Mouse (Mus musculus): ENCODE results near the gene Crcp.

Crcp gene

DNA sequence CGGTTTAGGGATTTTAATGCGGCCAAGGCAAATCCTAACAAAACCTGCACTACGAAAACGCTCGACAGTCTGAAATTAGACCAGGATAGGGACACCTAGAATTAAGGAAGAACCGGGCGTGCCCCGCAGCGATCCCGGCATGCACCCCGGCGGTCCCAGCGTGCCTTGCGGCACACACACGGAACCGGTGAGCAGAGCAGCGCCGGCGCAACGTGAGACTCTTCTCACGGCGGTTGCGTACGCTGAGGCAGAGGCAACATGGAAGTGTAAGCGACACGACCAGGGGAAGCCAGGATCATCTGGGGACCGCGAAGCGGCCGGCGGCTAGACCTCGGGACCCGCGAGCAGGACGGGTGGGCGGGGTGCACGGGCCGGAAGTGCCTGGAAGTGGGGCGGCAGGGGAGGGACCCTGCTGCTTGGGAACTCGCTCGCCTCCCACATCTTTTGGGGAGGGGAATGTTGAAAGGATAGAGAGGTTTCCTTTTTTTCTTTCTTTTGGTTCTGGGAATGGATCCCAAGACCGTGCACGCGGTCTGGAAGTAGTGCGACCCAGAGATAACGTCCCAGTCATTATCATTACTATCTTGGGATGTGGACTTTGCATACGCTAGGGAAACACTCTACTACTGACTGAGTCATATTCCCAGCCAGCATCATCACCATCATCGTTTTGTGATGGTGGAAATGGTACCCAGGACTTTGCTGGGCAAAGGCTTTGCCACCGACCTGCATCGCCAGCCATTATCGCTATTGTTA is at the start of gene Crcp, which contains the start of gene Asl:
Gene Crcp, plus strand, starts transcription at position 149 of the 756 bp plus-strand sequence.
Gene Asl, minus strand, starts transcription at position 106 of the 756 bp plus-strand sequence.
- DNase-seq: peak; percentile 84

DNA sequence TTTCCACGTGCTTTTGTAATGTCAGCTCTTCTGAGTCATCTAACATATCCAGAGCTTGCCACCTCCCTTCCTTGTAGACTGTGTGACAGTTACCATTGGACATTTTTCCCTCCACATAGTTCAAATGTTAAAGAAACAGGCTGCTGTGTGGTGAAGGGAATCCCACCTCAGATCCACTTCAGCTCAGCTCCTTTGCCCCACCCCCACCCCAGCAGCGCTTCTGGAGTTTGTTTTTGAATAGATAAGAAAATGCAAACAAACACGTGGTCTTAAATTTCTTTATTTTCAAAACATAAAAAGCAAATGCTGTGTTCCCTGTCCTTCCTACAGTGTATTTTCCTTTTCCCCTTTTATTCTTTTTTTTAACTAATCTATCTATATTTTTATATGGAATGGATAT is 48.9 kb upstream of the Crcp start:
- DNase-seq: no peak

DNA sequence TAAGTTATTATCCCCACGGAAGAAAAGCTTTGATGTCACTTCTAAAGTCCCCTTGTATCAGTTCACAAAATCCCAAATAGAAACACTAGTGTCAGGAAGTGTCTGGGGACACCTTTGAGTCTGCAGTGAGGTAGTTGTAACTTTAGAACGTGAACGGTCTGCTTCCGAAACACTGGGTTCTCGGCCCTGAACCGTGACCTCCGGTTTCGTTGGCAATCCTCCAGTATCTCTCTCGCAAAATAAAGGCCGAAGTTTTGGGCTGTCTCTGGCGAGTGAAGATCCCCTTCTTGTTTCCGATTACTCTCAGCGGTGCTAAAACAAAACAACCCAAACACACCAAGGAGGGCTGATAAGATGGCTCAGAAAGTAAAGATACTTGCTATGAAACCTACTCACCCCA is 39.7 kb upstream of the Crcp start:
- DNase-seq: no peak

DNA sequence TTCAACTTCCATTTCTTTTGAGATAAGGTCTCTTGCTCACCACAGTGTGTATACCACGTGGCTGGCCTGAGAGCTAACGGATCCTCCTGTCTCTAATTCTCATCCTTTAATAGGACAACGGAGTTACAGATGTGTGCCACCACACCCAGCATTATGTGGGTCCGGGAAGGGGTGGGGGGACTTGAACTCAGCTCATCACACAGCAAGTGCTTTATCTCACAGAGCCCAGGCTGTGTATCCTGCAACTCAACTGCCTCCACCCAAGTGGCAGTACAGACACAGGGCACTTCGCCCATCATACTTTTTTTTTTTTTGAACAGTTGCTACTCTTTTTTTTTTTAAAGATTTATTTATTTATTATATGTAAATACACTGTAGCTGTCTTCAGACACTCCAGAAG is 37.2 kb upstream of the Crcp start:
- no peak for DNase-seq

DNA sequence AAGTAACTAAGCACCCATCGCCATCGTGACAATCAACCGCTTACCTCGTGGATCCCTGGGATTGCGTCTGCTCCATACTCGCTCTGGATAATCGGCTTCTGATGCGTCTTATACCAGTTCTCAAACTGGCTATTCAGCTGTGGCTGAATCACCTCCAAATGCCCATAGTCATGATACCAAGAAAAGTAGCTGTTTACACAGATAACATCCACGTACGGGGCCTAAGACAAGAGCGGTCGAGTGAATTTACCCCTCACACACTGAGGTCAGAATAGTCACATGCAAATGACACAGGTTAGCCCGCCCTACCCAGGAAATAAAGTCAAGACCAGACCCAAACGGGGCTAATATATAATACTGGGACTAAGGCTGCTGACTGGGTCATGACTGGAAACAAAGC is 35.7 kb upstream of the Crcp start:
- no peak for DNase-seq

DNA sequence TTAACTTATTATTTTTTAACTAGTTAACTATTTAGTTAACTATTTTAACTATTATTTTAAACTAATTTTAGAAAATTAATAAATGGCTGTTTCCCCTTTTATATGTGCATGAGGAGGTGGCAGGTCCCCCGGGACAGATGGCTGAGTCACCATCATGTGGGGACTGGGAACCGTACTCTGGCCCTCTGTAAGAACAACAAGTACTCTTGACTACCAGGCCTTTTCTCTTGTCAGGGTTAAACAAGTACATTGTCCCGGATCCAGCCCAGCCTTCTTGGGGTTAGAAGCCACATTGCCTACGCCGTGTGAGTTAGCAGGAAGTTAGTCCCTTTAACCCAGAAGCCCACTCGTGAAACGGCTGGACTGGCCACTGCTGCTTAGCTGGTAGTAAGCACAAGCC is 34.1 kb upstream of the Crcp start:
- no peak for DNase-seq

DNA sequence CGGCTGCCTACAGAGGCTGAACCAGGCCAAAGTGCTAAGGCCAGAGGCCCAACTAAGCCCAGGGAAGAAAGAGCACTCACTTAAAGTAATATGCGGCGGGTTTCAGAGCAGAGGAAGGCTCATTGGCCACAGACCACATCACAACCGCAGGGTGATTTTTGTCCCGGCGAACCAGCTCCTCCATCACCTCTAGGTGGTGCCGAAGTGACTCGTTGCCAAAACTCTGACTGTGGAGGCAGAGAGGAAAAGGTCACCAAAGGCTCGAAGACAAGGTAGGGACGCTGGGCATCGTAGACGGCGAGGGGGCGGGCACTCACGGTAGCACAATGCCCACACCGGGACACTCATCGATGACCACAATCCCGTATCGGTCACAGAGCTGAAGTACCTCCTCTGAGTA is 31.4 kb upstream of the Crcp start:
- DNase-seq: no peak

DNA sequence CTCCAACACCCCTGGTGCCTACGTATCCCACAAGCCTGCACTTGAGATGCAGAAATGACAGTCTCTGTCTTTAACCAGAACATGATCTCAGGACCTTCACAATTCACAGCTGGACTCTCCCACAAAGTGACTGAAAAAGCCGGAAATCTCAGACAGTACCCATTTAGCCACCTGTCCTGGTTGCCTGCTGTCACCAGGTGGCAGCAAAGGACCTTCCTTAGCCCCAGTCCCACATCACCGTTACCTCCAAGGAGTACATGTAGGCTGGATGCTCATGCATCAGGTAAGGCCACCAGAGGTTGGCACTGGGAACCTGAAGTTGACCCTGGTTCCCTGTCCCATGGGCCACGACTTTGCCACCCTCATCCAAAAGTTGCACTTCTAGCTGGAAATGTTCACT is 30.0 kb upstream of the Crcp start:
- DNase-seq: peak; percentile 52

DNA sequence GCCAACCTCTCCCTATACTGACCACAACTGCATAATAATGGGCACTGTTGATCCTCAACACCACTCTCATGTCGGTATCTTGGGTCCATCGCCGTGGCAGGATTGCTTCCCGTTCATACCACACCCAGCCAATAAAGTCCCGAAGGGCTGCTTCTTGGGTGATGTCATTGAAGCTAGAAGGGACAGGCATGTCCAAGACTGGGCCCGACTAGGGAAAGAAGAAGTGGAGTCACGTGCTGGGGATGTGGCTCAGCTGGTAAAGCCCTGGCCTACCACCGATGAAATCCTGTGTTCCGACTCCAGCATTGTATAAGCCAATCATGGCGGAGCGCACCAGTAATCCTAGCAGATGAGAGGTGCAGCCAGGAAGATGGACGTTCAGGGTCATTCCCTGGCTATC is 28.4 kb upstream of the Crcp start:
- no peak for DNase-seq

DNA sequence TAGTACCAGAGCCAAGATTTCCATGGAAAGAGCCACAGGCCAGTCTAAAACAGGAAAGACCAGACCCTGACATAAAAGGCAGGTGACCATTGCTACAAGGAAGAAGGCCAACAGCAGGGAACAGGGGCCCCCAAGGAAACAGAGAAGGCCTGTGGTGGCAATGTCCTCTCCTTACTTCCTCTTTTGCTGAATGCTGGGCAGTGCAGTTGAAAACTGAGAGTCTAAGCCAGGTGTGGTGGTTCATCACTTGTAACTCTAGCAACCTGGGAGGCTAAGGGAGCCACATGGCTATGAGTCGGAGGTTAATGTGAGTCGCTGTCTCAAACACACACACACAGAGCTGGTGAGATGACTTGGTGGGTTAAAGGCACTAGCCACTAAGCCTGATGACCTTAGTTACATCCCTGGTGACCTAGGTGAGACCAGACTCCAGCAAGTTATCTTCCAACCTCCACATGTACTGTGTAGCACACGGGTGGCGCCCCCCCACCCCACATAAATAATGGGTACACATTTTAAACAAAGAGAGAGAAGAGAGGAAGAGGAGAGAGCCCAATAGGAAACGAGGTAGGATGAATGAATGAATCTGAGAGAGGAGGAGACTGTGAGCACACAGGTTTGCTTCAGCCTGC is 27.6 kb upstream of the Crcp start:
- DNase-seq: no peak

DNA sequence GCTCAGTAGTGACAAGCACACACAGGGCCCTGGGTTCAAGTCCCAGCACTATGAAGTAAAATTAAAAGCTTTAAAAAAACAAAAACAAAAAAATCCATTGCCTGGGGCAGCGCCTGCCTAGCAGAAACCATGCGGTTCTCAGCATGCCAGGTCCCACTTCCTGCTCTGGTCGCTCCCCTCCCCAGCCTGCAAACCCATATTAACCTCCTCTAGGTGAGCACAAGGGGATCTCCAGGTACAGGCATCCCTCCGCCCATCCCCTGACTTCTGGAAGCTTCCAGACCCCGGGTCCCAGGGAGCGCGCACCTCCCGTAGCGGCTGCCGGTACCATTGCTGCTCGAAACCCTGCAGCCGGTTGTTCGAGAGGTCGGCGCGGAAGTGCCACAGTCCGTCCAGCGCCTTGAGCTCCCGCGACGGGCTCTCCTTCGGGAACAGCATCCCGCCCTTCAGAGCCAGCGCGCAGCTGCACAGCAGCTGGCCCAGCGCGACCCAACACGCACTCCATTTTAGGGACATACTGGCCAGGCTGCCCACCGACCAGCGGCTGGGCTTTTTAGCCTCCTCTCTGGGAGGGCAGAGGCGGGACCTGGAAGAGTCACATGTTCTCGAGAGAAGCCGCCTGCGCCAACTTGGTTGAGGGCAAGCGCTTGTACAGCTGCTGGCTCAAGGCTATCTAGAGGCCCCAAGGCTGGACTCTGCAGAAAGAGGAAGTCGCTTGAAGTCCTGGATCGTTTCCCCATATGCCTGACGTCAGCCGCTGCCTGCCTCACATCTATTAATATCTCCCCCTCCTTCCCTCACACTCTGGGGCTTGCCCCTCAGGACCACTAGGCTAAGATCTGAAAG is 26.6 kb upstream of the Crcp start, which contains the start of gene Gusb:
Gene Gusb, minus strand, starts transcription at position 749 of the 846 bp plus-strand sequence.
- DNase-seq: peak; percentile 54

DNA sequence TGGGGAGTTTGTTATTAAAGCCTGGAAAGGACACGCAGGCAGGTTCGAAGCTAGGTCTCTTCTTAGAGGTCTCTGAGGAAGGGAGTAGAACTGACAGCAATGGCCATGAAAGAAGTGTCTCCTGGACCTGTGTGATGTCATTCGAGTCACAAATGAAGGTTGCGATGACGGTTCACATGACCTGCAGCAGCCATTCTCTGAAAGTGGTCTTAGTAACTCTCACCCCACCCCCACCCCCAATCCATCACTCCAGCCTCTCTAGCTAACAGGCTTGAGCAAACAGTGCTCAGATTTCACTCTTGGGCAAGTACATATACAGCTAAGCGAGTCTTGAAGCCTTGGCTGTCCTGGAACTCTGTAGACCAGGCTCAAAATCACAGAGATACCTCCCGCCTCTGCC is 25.9 kb upstream of the Crcp start:
- no peak for DNase-seq

DNA sequence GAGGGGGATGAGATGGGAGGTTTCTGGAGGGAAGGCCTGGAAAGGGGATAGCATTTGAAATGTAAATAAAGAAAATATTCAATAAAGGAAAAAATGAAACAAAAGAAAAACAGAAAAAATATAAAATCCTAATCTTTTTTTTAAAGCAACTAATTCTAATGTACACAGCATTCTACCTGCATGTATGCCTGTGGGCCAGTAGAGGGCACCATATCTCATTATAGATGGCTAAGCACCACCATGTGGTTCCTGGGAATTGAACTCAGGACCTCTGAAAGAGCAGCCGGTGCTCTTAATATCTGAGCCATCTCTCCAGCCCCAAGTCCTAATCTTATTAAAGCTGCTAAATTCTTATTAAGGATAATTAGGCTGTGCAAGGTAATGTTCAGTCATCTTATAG is 21.7 kb upstream of the Crcp start:
- no peak for DNase-seq

DNA sequence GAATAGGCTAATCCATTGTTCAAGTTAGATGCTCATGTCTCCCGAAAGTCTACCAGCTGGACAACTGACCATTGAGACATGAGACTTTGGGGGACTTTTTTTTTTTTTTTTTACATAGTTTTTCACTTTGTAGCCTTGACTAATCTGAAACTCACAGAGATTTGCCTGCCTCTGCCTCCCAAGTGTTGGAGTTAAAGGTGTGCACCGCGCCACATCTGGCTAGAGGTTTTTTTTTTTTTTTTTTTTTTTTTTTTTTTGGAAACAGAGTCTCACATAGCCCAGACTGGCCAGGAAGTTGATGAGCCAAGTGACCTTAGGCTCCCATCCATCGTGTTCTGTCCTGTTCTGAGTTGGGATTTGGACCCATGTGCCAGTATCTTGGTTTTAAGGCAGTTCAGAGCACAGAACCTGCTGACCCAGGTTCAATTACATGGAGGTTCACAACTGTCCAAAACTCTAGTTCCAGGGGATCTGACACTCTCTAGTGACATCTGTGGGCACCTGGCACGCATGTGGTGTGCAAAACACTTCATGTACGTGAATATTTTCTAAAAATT is 21.0 kb upstream of the Crcp start:
- DNase-seq: no peak

DNA sequence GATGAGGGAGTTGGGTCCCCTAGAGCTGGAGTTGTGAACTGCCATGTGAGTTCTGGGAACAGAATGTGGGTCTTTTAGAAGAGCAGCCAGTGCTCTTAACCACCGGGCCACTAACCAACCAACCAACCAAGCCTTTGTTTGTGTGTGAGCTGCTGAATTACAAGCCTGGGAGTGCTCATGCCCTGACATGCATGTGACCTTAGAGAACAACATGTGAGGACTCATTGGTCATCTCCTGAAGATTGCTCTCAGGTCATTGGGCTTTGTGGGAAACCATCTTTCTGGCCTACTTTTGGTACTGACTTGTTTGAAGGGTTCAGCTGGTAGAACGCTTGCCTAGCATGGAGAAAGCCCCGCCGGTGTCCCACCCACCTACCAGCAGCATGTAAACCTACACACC is 19.3 kb upstream of the Crcp start:
- DNase-seq: no peak

DNA sequence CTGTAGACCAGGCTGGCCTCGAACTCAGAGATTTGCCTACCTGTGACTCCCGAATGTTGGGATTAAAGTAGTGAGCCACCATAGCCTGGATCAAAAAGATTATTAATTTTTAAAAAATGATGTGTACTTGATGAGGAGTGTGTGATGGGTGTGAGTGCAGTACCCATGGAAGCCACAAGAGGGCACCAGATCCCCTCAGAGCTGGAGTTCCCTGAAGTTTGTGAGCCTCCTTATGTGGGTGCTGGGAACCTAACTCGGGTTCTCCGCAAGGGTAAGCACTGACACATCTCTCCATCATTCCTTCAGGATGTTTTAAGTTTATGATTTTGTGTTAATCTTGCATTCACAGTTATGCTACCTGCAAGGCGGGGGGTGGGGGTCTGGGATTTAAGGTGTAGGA is 18.1 kb upstream of the Crcp start:
- no peak for DNase-seq

DNA sequence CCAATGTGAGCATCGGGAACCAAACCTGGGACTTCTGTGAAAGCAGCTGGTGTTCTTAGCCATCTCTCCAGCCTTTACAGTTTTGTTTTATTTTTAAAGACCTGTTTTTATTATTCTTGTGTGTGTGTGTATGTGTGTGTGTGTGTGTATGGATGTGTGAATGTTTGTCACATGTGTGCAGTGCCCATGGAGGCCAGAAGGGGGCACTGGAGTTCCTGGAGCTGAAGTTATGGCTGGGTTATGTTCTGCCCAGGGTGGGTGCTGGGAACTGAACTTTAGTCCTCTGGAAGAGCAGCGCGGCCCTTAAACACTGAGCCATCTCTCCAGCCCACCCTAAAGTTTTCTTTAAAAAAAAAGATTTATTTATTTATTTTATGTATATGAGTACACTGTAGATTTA is 14.0 kb upstream of the Crcp start:
- no peak for DNase-seq

DNA sequence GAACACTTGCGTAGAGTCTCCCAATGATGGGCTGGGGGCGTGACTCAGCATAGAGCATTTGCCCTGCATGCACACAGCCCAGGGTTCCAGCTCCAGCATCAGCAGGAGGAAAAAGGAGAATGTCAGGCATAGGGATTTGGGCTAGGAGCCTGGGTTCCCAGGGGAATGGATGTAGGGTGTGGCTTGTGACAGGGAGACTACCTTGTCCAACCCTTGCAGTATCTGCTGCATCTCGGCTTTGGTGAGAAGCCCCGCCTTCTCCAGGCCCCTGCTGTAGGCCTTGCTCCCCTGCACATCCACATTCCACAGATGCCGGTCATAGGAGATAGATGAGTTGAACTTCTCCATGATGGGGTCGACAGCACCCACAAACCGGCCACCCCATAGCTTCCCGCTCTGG is 9.6 kb upstream of the Crcp start:
- no peak for DNase-seq

DNA sequence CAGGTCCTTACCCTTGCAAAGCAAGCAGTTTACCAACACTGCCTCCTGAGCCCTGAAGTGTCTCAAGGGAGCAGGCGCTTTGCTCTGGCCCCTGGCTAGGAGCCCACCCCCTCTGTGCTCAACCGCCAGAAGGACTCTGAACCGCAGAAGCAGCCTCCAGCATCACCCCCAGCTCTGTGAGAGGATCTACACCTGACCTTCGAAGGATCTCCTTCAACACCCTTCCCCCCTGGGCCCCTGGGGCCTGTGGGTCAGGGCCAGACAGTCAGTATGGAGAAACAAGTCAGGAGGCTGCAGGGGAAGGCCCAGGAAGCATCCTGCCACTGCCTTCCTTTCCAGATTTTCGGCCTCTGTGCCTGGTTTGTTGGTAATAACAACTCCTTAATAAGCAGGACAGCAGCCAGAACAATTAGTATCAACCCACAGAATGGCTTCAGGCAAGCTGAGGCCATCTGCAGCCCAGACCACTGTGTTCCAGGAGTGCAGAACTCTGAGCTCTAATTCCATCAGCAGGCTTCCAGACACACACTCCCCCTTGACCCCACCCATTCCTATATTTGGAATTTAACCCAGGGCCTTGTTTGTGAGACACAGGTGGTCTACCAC is 7.6 kb upstream of the Crcp start:
- DNase-seq: no peak

DNA sequence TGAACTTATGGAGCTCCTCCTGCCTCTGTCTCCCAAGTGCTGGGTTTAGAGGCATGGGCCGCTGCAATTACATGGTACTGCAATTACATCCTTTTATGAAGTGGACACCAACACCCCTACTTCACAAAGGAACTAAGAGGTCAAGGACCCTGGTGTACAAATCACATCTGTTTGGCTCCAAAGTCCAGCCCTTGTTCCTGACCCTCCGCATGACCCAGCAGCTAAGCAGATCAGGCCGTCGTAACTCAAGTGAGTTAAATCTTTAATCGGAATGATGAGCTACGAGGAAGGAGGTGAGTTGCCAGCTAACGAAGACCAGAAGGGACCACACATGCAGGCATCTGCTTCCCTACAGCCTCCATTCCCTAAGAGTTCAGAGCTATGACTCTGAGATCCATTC is 6.7 kb upstream of the Crcp start:
- DNase-seq: no peak

DNA sequence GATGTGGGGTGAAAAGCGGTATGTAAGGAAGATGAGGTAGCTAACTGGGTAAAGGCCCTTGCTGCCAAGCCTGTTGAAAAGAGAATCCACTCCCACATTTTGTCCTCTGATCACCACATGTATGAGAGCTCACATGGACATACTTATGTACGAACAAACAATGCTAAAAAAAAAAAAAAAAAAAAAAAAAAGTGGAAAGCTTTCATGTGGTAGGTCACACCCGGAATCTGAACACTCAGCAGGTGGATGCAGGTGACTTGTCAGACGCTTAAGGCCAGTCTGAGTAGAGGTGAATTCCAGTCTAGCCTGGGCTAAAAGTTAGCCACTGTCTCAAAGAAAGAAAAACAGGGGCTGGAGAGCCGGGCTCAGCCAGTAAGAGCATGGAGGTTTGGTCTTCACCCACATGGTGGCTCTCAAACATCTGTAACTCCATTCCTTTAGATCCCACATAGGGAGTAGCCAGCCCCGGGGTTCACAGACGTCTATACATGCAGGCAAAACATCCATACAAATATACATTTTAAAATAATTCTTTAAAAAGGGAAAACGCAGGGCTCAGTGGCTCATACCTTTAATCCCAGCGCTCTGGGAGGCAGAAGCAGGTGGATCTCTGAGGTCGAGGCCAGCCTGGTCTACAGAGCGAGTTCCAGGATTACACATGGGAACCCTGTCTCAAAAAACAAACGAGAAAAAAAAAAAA is 5.9 kb upstream of the Crcp start:
- DNase-seq: no peak

DNA sequence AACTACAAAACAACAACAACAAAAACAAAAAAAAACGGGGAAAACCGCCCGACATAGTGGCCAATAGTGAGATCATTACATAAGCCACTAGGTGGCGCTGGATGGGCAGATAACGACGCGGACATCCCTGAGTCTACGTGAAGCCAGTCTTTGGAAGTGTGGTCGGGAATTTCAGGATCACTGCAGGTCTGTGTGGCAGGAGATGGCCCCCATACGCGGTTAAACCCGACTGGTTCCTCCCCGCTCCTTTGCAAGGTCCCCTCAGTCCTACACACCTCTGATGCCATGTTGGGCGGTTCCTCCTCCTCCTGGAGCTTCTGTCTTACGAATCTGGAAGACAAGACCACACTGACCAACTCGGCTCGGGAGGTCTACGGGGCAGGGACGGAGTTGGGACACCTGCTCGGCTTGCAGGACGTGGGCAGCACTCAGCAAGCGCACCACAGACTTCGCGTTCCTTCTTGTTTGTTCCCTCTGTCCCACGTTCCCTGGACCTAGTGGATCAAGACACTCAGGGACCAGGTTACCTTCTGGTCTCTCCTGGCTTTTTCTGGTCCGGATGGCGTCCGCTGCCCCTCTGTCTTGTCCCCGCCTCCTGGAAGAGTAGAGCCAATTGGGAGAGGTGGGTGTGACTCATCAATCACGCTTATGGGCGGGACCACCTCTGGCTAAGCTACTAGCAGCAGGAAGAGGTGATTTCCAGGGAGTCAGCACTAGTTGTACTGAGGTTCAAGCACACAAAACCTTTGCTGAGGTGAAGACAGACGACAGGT is 5.1 kb upstream of the Crcp start:
- peak; percentile 77 for DNase-seq
